Comparison of ENCODE assay signal across 9 mouse cellular contexts in genomic region chr1:66895837-66896118, GRCm38 (mm10). TPM values are rescaled to one million over a fixed set of nuclear protein-coding genes. Genes with fewer than 3 reads are reported as not detected.
DNase-seq lines count a peak whose midpoint lies in the region; ATAC-seq and TF ChIP-seq lines count a peak whose summit lies in the region.
"Had no signal": no experiment of that assay in that cellular context is flagged by ENCODE, and none has a peak within 500 bp of the region (broad histone marks: within the 10 kb centered on the region; RNA-seq: fewer than 3 reads in every experiment).

No protein-coding gene starts in this region.

- TF ChIP-seq CTCF in gastrocnemius, adult 2 months (IDR thresholded peaks at IDR 0.05), result peak; percentile 53
- TF ChIP-seq CTCF in forebrain, postnatal 0 days (IDR thresholded peaks at IDR 0.05; ENCODE audit: low read depth), result peak; percentile 74
- TF ChIP-seq CTCF in hindbrain, postnatal 0 days (IDR thresholded peaks at IDR 0.05; ENCODE audit: low read depth), result peak; percentile 75
- peak; percentile 81 for TF ChIP-seq CTCF in lung, postnatal 0 days (IDR thresholded peaks at IDR 0.05)

- intact Hi-C loops in gastrocnemius, adult 2 months (cut with DNase I), result loop anchor here (1.0 to 5.0 kb wide), 3 partner anchors 33 to 97 kb away; partner anchors contain the start of gene Acadl

- H3K4me2 ChIP-seq in forebrain, postnatal 0 days (ENCODE audit: low read depth), result peak overlapping the region; percentile 47
- H3K4me2 ChIP-seq in hindbrain, postnatal 0 days (ENCODE audit: low read depth, low read length), result peak overlapping the region; percentile 48
- peak overlapping the region; percentile 43 for H3K4me2 ChIP-seq in lung, postnatal 0 days (replicated peaks; ENCODE audit: low read depth, low read length)

- peak overlapping the region; percentile 40; the same call in 1 of the 2 replicates for H3K9ac ChIP-seq in forebrain, postnatal 0 days
- 0 out of 2 replicates have a peak overlapping the region, but pooled peaks have one; percentile 30 for H3K9ac ChIP-seq in hindbrain, postnatal 0 days (replicated peaks; ENCODE audit: low read length)
- no peak overlapping the region for H3K9ac ChIP-seq in lung, postnatal 0 days (replicated peaks; ENCODE audit: low read depth)

- TF ChIP-seq EP300 in lung, postnatal 0 days (IDR thresholded peaks at IDR 0.05), result no peak

- H3K4me3 ChIP-seq in gastrocnemius, adult 2 months, result peak overlapping the region; percentile 66
- H3K4me3 ChIP-seq in forebrain, postnatal 0 days (ENCODE audit: low read depth, low read length), result peak overlapping the region; percentile 17
- H3K4me3 ChIP-seq in hindbrain, postnatal 0 days (ENCODE audit: low read length), result no peak overlapping the region
- H3K4me3 ChIP-seq in lung, postnatal 0 days (ENCODE audit: low read depth, low read length), result no peak overlapping the region

- peak overlapping the region; percentile 81; the same call in 1 of the 2 replicates for H3K27ac ChIP-seq in gastrocnemius, adult 2 months
- H3K27ac ChIP-seq in forebrain, postnatal 0 days (ENCODE audit: low read depth, low read length), result peak overlapping the region; percentile 80
- H3K27ac ChIP-seq in hindbrain, postnatal 0 days, result 0 out of 2 replicates have a peak overlapping the region, but pooled peaks have one; percentile 62
- H3K27ac ChIP-seq in lung, postnatal 0 days (ENCODE audit: low read length), result no peak overlapping the region

- peaks cover 3% of the 10 kb centered on the region; the same call in 1 of the 2 replicates for H3K4me1 ChIP-seq in forebrain, postnatal 0 days (ENCODE audit: insufficient read depth)
- H3K4me1 ChIP-seq in hindbrain, postnatal 0 days (ENCODE audit: insufficient read depth, low read length), result no peaks in the 10 kb centered on the region
- H3K4me1 ChIP-seq in lung, postnatal 0 days (ENCODE audit: insufficient read depth, low read depth, low read length), result no peaks in the 10 kb centered on the region

- H3K36me3 ChIP-seq in forebrain, postnatal 0 days (ENCODE audit: insufficient read depth), result no peaks in the 10 kb centered on the region
- no peaks in the 10 kb centered on the region for H3K36me3 ChIP-seq in hindbrain, postnatal 0 days (ENCODE audit: insufficient read depth, low read length)
- no peaks in the 10 kb centered on the region for H3K36me3 ChIP-seq in lung, postnatal 0 days (ENCODE audit: insufficient read depth, low read length)

- peak; percentile 71 for ATAC-seq in forebrain, postnatal 0 days
- ATAC-seq in hindbrain, postnatal 0 days, result peak; percentile 80
- ATAC-seq in lung, postnatal 0 days, result peak; percentile 89

- no peaks in the 10 kb centered on the region for H3K9me3 ChIP-seq in forebrain, postnatal 0 days (ENCODE audit: low read length)
- no peaks in the 10 kb centered on the region for H3K9me3 ChIP-seq in hindbrain, postnatal 0 days (ENCODE audit: low read length)
- H3K9me3 ChIP-seq in lung, postnatal 0 days (ENCODE audit: low read length), result no peaks in the 10 kb centered on the region

- H3K27me3 ChIP-seq in forebrain, postnatal 0 days (ENCODE audit: insufficient read depth, low read length), result no peaks in the 10 kb centered on the region
- no peaks in the 10 kb centered on the region for H3K27me3 ChIP-seq in hindbrain, postnatal 0 days (ENCODE audit: insufficient read depth, low read length)
- no peaks in the 10 kb centered on the region for H3K27me3 ChIP-seq in lung, postnatal 0 days (replicated peaks; ENCODE audit: insufficient read depth, low read length)

- peak; percentile 36 for DNase-seq in gastrocnemius, adult 2 months
- no peak for DNase-seq in gastrocnemius, adult 8-10 months (ENCODE audit: low spot score in 2 of 2)
- peak; percentile 32 for DNase-seq in adrenal gland, postnatal 25 days
- peak; percentile 84 for DNase-seq in forebrain, postnatal 0 days
- peak; percentile 79 for DNase-seq in hindbrain, postnatal 0 days (ENCODE audit: low spot score)
- DNase-seq in layer of hippocampus, postnatal 36 days, result peak; percentile 30 to 37
- DNase-seq in lung, postnatal 0 days (ENCODE audit: low spot score), result peak; percentile 82
- peak; percentile 38 for DNase-seq in right cerebral cortex, postnatal 14 days

RNA-seq across cellular contexts. Expression of gene Acadl, which starts 32.7 kb away (rescaled TPM):
- 100 to 1,000 TPM; 186 to 398 TPM for total RNA-seq in gastrocnemius, adult 2 months (2021)
- 100 to 1,000 TPM; 221 to 291 (median 229) TPM for total RNA-seq in gastrocnemius, adult 8-10 months (2022)
- total RNA-seq in adrenal gland, postnatal 25 days (2021), result 444 and 484 TPM in 2 replicates
- total RNA-seq in forebrain, postnatal 0 days (2014; rRNA removed), result 8.6 and 9.8 TPM in 2 replicates
- 44.9 and 57.3 TPM in 2 replicates for polyA plus RNA-seq in forebrain, postnatal 0 days (2015; fragmentation: Nextera tagmentation; extraction: Ambion mirVana)
- total RNA-seq in hindbrain, postnatal 0 days (2014; rRNA removed), result 7.5 and 7.8 TPM in 2 replicates
- polyA plus RNA-seq in hindbrain, postnatal 0 days (2015; fragmentation: Nextera tagmentation; extraction: Ambion mirVana), result 96.9 and 111 TPM in 2 replicates
- 10 to 100 TPM; 32.3 to 34.2 TPM for total RNA-seq in layer of hippocampus, postnatal 36 days (2021)
- 217 and 230 TPM in 2 replicates for polyA plus RNA-seq in lung, postnatal 0 days (2015; fragmentation: Nextera tagmentation; extraction: Ambion mirVana)

RNA-seq across cellular contexts. Expression of gene Myl1, which starts 49.4 kb away (rescaled TPM):
- total RNA-seq in gastrocnemius, adult 2 months (2021), result over 10,000 TPM; 14,696 to 24,668 TPM
- total RNA-seq in gastrocnemius, adult 8-10 months (2022), result over 10,000 TPM; 15,323 to 21,985 (median 20,714) TPM
- 13.0 and 14.4 TPM in 2 replicates for total RNA-seq in adrenal gland, postnatal 25 days (2021)
- total RNA-seq in forebrain, postnatal 0 days (2014; rRNA removed), result 3.0 TPM in 1 of 2 replicates, not detected in the other
- polyA plus RNA-seq in forebrain, postnatal 0 days (2015; fragmentation: Nextera tagmentation; extraction: Ambion mirVana), result 0.33 and 0.38 TPM in 2 replicates
- 0.99 and 8.7 TPM in 2 replicates for total RNA-seq in hindbrain, postnatal 0 days (2014; rRNA removed)
- polyA plus RNA-seq in hindbrain, postnatal 0 days (2015; fragmentation: Nextera tagmentation; extraction: Ambion mirVana), result 0.28 and 0.58 TPM in 2 replicates
- total RNA-seq in layer of hippocampus, postnatal 36 days (2021), result under 1 TPM; 0.56 to 0.97 TPM
- polyA plus RNA-seq in lung, postnatal 0 days (2015; fragmentation: Nextera tagmentation; extraction: Ambion mirVana), result 4.0 and 4.3 TPM in 2 replicates
- total RNA-seq: neutrophil, adult 5-6 weeks had no signal

Comparison
In these comparisons a context has a peak if more than half of its experiments do, and no peak if none do; other contexts are left out.
1. DNase-seq: peak in gastrocnemius, adult 2 months (single experiment), adrenal gland, postnatal 25 days (single experiment), forebrain, postnatal 0 days (single experiment), hindbrain, postnatal 0 days (single experiment), layer of hippocampus, postnatal 36 days (2 of 2), lung, postnatal 0 days (single experiment) and right cerebral cortex, postnatal 14 days (single experiment); none in gastrocnemius, adult 8-10 months (0 of 2).
2. H3K4me3 ChIP-seq: peak in gastrocnemius, adult 2 months (single experiment) and forebrain, postnatal 0 days (single experiment); none in hindbrain, postnatal 0 days (single experiment) and lung, postnatal 0 days (single experiment).
3. RNA of gene Acadl, which starts 32.7 kb away (total RNA-seq): 444 to 484 TPM in adrenal gland, postnatal 25 days, 186 to 398 TPM in gastrocnemius, adult 2 months and 221 to 291 TPM in gastrocnemius, adult 8-10 months; 32.3 to 34.2 TPM in layer of hippocampus, postnatal 36 days, 8.6 to 9.8 TPM in forebrain, postnatal 0 days and 7.5 to 7.8 TPM in hindbrain, postnatal 0 days; every median in the first group is over 4 times any median in the second.
4. RNA of gene Myl1, which starts 49.4 kb away (total RNA-seq): 14,696 to 24,668 TPM in gastrocnemius, adult 2 months and 15,323 to 21,985 TPM in gastrocnemius, adult 8-10 months; 13.0 to 14.4 TPM in adrenal gland, postnatal 25 days, 0.99 to 8.7 TPM in hindbrain, postnatal 0 days, 0.56 to 0.97 TPM in layer of hippocampus, postnatal 36 days and 3.0 TPM in forebrain, postnatal 0 days; every median in the first group is over 100 times any median in the second.
5. Peak in every context shown above with its lines, with median percentiles within 50 percentile points of each other: CTCF ChIP-seq, ATAC-seq and H3K4me2 ChIP-seq.